Mouse (Mus musculus) heart, embryonic 11.5 days (tissue): ENCODE measurements around the gene Ufsp2. TPM values are rescaled to one million over a fixed set of nuclear protein-coding genes. Genes with fewer than 3 reads are reported as not detected.
A peak's percentile ranks its signal among the peaks of the same experiment; 100 is the strongest.

Source experiments
- ATAC-seq: fragments of 200-750 bp; cut with Nextera tagmentation; replicated peaks from 2 replicates; pipeline ENCODE4 v1.8.0; 2017; ENCODE audit warnings: moderate library complexity; ENCODE audit not compliant: insufficient number of reproducible peaks, low FRiP score, low TSS enrichment
- H3K27ac ChIP-seq: fragments of 300-500 bp; sonication (generic); 2 replicates; pipeline ENCODE4 v1.5.1; 2014; ENCODE audit warnings: mild to moderate bottlenecking, low read depth, low read length
- H3K27me3 ChIP-seq: fragments of 300-500 bp; sonication (generic); 2 replicates; pipeline ENCODE4 v1.6.1; 2014; ENCODE audit warnings: mild to moderate bottlenecking, low read length, mixed read lengths; ENCODE audit not compliant: control insufficient read depth, insufficient read depth
- H3K36me3 ChIP-seq: fragments of 300-500 bp; sonication (generic); 2 replicates; pipeline ENCODE4 v1.6.1; 2014; ENCODE audit warnings: mild to moderate bottlenecking, low read length, moderate library complexity, mixed read lengths; ENCODE audit not compliant: control insufficient read depth, insufficient read depth
- H3K4me1 ChIP-seq: fragments of 300-500 bp; sonication (generic); 2 replicates; pipeline ENCODE4 v1.6.1; 2014; ENCODE audit warnings: low read length; ENCODE audit not compliant: control insufficient read depth, insufficient read depth
- H3K4me2 ChIP-seq: fragments of 300-500 bp; sonication (generic); 2 replicates; pipeline ENCODE4 v1.6.1; 2014; ENCODE audit warnings: mild to moderate bottlenecking, moderate library complexity
- H3K4me3 ChIP-seq: fragments of 300-500 bp; sonication (generic); 2 replicates; pipeline ENCODE4 v1.5.1; 2014; ENCODE audit warnings: low read depth, low read length
- H3K9ac ChIP-seq: fragments of 300-500 bp; sonication (generic); 2 replicates; pipeline ENCODE4 v1.6.1; 2014; ENCODE audit warnings: mild to moderate bottlenecking, low read depth, low read length, moderate library complexity
- H3K9me3 ChIP-seq: fragments of 300-500 bp; sonication (generic); replicated peaks from 2 replicates; pipeline ENCODE4 v1.6.1; 2016; ENCODE audit warnings: low read length; ENCODE audit not compliant: control insufficient read depth
- WGBS: fragments of 180-500 bp; shearing (Covaris S2); extraction: QIAGEN DNeasy Blood & Tissue Kit; methylation state at CpG from one replicate; pipeline ENCODE4 v1.1.7; 2014; ENCODE audit not compliant: insufficient replicate concordance; 5-methylcytosine and 5-hydroxymethylcytosine counted together
- polyA plus RNA-seq: library from polyadenylated mRNA; unstranded; fragments of >200 nt; fragmentation: Nextera tagmentation; extraction: Ambion mirVana; gene quantifications from 2 replicates; pipeline ENCODE4 v1.2.1, GENCODE M21; 2014

The Ufsp2 gene
- polyA plus RNA-seq: 62.0 and 62.7 TPM in 2 replicates

DNA sequence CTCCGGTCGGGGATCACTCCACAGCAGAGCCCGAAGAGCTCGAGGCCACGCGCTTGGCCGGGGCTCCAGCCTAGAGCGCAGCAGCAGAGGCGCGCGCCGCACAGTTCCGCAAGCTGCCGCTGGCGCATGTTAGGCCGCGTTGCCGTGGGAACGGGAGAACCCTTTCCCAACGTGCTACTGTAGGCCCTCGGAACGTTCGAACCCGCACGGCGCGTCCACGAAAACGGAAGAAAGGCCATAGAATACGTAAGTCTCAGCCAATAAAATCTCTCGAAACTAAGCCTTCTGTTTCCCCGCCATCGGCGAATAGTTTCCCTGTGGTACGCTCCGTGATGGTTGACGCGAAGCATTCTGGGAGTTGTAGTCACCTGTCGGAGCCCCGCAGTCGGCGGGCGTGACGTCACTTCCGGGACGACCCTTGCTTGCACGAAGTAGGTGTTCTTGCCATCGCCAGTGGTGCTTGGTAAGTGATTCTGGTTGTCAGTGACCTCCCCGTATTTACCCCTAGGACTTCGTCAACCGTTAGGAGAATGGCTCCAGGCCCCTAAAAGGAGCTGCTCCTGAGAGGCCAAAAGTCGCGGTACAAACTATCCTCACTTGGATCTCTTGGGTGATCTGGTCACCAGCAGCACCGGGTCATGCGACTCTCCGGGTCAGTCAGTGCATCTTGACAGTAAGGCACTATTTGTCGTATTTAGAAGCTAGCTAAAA lies at the start of gene Ufsp2, which contains the start of gene 1700029J07Rik:
TSS of gene Ufsp2 (plus strand) at position 403 of the 711 bp plus-strand sequence.
TSS of gene 1700029J07Rik (minus strand) at position 127 of the 711 bp plus-strand sequence.
- Histone ChIP-seq H3K36me3 (peaks cover 2% of the 10 kb centered on the region; the same call in 1 of the 2 replicates), H3K27ac (peak within 1 kb of the TSS; percentile 86), H3K9ac (peak within 1 kb of the TSS; percentile 83), H3K4me1 (peaks cover 5% of the 10 kb centered on the region), H3K9me3 (no peaks in the 10 kb centered on the region), H3K4me2 (peak within 1 kb of the TSS; percentile 84), H3K4me3 (peak within 1 kb of the TSS; percentile 79), H3K27me3 (no peaks in the 10 kb centered on the region)
- WGBS: 1% methylated on average over 57 of the region's 57 CpGs
- peak; percentile 96 for ATAC-seq

DNA sequence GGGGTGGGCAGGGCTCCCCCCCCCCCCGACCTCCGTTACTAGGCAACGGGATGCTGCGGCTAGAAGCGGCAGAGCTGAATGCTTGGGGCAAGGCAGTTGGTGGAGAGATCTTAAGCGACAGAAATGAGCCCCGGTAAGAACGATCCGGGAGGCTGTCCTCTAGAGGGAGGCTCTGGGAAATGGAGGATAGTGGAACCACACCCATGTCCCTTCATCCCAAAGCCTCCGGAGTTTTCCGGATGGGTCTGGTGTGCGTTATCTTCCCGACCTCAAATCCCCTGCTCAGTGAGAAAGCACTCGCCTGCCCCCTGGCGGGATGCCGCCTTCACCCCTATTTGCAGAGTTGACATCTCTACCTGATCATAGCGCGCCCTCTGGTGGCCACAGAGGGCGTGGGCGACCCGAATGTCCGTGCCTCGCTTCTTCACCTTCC lies 40.7 kb upstream of the Ufsp2 start, which contains the start of gene Ccdc110:
TSS of gene Ccdc110 (plus strand) at position 38 of the 433 bp plus-strand sequence.
- peak within 1 kb of the TSS; percentile 32 for H3K4me3 ChIP-seq
- peak within 1 kb of the TSS; percentile 58 for H3K4me2 ChIP-seq
- H3K9ac ChIP-seq: no peak within 1 kb of the TSS
- WGBS: 5% methylated on average over 23 of the region's 23 CpGs
- no peaks in the 10 kb centered on the region for H3K36me3 ChIP-seq
- ATAC-seq: no peak; the same call in 1 of the 2 replicates
- no peaks in the 10 kb centered on the region; the same call in 1 of the 2 replicates for H3K9me3 ChIP-seq
- no peaks in the 10 kb centered on the region for H3K27me3 ChIP-seq
- H3K27ac ChIP-seq: no peak within 1 kb of the TSS
- no peaks in the 10 kb centered on the region for H3K4me1 ChIP-seq

DNA sequence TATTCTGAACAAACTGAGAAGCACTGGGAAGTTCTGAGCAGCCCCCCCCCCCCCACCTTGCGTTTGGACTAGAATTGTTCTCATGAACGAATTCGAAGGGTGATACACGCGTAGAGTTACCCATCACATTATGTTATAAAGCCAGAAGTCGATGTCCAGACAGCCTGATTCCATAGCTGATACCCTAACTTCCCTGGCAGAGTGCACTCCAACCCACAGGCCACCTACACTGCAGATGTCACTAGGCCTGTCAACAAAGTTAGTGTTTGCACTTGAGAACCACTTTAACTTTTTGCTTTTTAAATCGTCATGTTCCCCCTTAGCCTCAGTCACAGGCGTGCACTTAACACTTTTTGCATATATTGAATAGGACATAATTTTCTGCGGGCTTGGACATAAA lies 38.3 kb upstream of the Ufsp2 start:
- no peak overlapping the region for H3K4me2 ChIP-seq
- H3K9ac ChIP-seq: no peak overlapping the region
- no peak overlapping the region for H3K4me3 ChIP-seq
- no peaks in the 10 kb centered on the region for H3K27me3 ChIP-seq
- H3K27ac ChIP-seq: no peak overlapping the region
- no peaks in the 10 kb centered on the region for H3K4me1 ChIP-seq
- ATAC-seq: no peak
- H3K9me3 ChIP-seq: no peaks in the 10 kb centered on the region
- 88% methylated on average over 9 of the region's 9 CpGs for WGBS
- H3K36me3 ChIP-seq: no peaks in the 10 kb centered on the region

DNA sequence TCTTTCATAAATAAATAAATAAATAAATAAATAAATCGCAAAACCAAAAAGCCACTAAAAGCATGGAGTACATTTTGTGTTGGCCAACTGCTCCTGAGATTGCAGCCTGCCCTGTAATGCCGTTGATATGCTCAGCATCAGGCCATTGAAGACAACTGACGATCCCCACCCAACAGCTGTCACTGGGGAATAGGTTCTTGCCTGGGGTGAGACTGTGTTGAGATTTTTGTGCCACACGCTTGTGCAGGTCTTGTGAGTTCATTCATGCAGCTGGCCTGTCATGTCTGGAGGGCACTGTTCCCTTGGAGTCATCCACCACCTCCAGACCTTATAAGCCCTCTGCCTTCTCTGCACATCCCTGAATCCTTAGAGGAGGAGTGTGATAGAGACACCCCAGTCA lies 29.0 kb upstream of the Ufsp2 start:
- no peaks in the 10 kb centered on the region for H3K36me3 ChIP-seq

DNA sequence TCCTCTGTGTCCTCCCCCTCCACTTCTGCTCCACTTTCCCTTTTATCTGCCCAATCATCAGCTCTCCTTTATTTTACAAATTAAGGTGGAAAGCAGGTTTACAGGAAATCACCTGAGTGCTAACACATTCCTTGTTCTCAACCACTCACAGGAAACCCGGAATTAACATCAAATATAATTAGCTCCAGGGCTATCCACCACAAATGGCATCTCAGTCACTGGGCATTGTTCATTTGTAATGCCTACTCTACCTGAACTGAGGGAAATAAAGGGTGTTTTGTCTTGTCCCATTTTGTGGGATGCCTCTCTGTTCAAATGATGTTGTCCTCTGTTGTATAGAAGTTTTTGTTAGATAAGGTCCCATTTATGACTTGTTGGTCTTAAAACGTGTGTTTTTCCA lies 24.7 kb upstream of the Ufsp2 start:
- no peak overlapping the region for H3K9ac ChIP-seq
- no peaks in the 10 kb centered on the region for H3K27me3 ChIP-seq
- no peaks in the 10 kb centered on the region for H3K36me3 ChIP-seq
- H3K9me3 ChIP-seq: no peaks in the 10 kb centered on the region
- WGBS: 47% methylated on average over 2 of the region's 2 CpGs
- no peak overlapping the region for H3K27ac ChIP-seq
- no peak overlapping the region for H3K4me3 ChIP-seq
- ATAC-seq: no peak
- no peaks in the 10 kb centered on the region for H3K4me1 ChIP-seq
- no peak overlapping the region for H3K4me2 ChIP-seq

More for the DNA sequence above, 29.0 kb upstream of the Ufsp2 start:
- Histone ChIP-seq H3K4me2 (no peak overlapping the region), H3K4me1 (0 out of 2 replicates have a peak, but pooled peaks cover 2% of the 10 kb centered on the region), H3K27ac (no peak overlapping the region), H3K9ac (no peak overlapping the region), H3K4me3 (no peak overlapping the region), H3K9me3 (no peaks in the 10 kb centered on the region), H3K27me3 (no peaks in the 10 kb centered on the region)
- ATAC-seq: no peak
- 89% methylated on average over 4 of the region's 4 CpGs for WGBS

DNA sequence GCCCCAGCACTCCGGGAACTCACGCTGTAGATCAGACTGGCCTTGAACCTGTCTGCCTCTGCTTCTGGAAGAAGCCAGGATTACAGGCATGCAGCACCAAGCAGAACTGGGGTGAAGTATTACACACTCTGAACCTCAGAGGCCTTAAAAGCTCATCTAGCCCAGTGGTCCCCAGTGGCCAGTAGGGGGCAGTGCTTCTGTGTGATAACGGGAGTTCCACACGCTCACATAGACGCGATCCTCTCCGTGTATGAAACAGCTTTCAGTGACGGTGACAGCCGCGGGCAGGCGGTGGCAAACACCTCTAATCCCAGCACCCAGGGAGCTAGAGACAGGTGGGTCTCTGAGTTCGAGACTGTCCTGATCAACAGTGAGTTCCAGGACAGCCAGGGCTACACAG lies 4.4 kb upstream of the Ufsp2 start:
- WGBS: 94% methylated on average over 12 of the region's 12 CpGs
- H3K27me3 ChIP-seq: no peaks in the 10 kb centered on the region
- H3K4me2 ChIP-seq: no peak overlapping the region
- ATAC-seq: no peak
- no peak overlapping the region for H3K9ac ChIP-seq
- H3K4me1 ChIP-seq: peaks cover 1% of the 10 kb centered on the region; the same call in 1 of the 2 replicates
- 0 out of 2 replicates have a peak, but pooled peaks cover 2% of the 10 kb centered on the region for H3K36me3 ChIP-seq
- H3K27ac ChIP-seq: no peak overlapping the region
- H3K9me3 ChIP-seq: no peaks in the 10 kb centered on the region
- H3K4me3 ChIP-seq: no peak overlapping the region

DNA sequence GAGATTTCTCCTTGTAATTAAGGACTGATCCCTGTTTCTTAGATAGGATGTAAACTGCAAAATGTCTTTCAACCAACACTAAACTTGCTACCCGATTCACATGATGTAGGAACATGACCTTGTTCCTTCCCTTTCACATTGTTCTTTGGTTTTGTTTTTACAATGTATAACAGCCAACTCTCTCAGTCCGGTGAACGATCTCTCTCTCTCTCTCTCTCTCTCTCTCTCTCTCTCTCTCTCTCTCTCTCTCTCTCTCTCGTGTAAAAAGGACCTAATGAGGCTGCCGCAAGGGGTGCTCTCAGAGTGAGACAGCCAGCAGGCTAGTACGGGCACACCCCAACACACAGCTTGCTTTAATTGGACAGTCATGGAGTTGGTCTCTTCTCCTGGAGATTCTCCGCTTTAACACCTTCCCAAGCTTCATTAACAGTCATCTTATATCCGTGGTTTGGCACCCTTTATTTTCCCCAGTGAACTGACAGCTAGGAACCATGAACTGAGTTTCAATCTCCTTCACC lies 1.3 kb upstream of the Ufsp2 start:
- Histone ChIP-seq H3K27ac (no peak overlapping the region), H3K9me3 (no peaks in the 10 kb centered on the region), H3K27me3 (no peaks in the 10 kb centered on the region), H3K4me3 (no peak overlapping the region), H3K4me2 (peak overlapping the region; percentile 84), H3K36me3 (peaks cover 2% of the 10 kb centered on the region; the same call in 1 of the 2 replicates), H3K4me1 (peaks cover 5% of the 10 kb centered on the region), H3K9ac (peak overlapping the region; percentile 83; the same call in 1 of the 2 replicates)
- 69% methylated on average over 8 of the region's 8 CpGs for WGBS
- no peak for ATAC-seq

DNA sequence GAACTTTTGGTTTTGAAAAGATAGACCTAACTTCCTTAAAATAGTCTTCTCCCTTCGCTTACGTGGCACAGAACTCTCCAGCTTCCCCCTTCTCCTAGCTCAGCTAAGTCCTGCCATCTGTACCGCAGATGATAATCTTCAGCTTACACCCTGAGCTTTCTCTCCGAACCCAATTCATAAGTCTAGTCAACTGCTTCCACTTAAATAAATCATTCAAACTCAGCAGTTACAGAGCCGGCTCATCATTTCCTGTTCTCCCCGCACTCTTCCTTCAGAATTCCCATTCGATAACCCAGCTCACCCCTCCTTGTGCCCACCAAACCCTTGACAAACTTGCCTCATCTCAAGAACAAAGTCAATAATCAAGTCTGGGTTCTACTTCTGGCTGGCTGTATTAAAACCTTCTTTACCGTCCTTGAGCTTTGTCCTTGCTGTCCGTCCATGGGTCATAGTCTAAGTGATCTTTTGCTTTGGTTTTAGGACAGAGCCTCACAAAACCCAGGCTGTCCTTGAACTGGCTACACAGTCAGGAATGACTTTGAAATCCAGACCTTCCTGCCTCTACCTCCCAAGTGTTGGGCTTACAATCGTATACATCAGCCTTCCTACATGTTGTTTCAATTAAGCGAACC lies 625 bp downstream of the Ufsp2 start:
- 61% methylated on average over 11 of the region's 11 CpGs for WGBS
- H3K36me3 ChIP-seq: peaks cover 3% of the 10 kb centered on the region; the same call in 1 of the 2 replicates
- H3K4me2 ChIP-seq: peak overlapping the region; percentile 84
- 0 out of 2 replicates have a peak overlapping the region, but pooled peaks have one; percentile 86 for H3K27ac ChIP-seq
- peak overlapping the region; percentile 79 for H3K4me3 ChIP-seq
- H3K4me1 ChIP-seq: peaks cover 5% of the 10 kb centered on the region
- no peaks in the 10 kb centered on the region for H3K27me3 ChIP-seq
- ATAC-seq: no peak
- H3K9ac ChIP-seq: peak overlapping the region; percentile 75
- H3K9me3 ChIP-seq: no peaks in the 10 kb centered on the region
